Mouse (Mus musculus): Measurements from ENCODE around the gene Cradd.

DNA sequence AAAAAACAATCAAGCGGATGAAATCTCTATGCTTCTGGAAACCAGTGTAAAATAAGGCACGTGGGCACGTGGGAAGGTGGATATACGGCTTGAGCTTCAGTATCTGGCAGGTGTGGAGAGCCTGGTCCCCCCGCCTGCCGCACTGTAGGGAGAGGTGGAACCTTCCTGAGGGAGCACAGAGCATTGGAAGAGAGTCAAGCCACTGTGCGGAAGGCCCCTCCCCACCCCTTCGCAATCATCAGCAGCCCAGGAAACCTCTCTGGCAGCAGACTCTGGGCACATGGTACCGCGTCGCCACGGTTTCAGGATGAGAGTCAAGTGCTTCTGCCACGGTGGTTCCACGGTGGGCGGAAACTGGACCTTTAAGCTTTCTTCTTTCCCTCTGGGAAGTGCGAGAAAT, 100.7 kb downstream of the Cradd start:
- TF ChIP-seq EP300 (IDR thresholded peaks at IDR 0.05; ENCODE audit: low read depth) (no peak), CTCF (IDR thresholded peaks at IDR 0.05; ENCODE audit: low read depth) (no peak)
